Comparison of ENCODE assay signal across 13 mouse cellular contexts in genomic region chr17:15068040-15068792, GRCm38 (mm10). TPM values are rescaled to one million over a fixed set of nuclear protein-coding genes. Genes with fewer than 3 reads are reported as not detected.
DNase-seq lines count a peak whose midpoint lies in the region; ATAC-seq lines count a peak whose summit lies in the region.
"Had no signal": no experiment of that assay in that cellular context is flagged by ENCODE, and none has a peak within 500 bp of the region (broad histone marks: within the 10 kb centered on the region; RNA-seq: fewer than 3 reads in every experiment).

No protein-coding gene starts in this region.

- no peak for ATAC-seq in kidney, embryonic 15.5 days (replicated peaks; ENCODE audit: low FRiP score)
- peak; percentile 43; the same call in 1 of the 2 replicates for ATAC-seq in liver, embryonic 15.5 days (ENCODE audit: insufficient read depth)
- ATAC-seq: midbrain, embryonic 16.5 days had no signal

- H3K27me3 ChIP-seq in kidney, embryonic 15.5 days = no peaks in the 10 kb centered on the region
- H3K27me3 ChIP-seq in liver, embryonic 15.5 days = no peaks in the 10 kb centered on the region
- H3K27me3 ChIP-seq: embryonic facial prominence, embryonic 13.5 days had no signal

- no peak overlapping the region for H3K4me3 ChIP-seq in kidney, embryonic 15.5 days (replicated peaks)
- H3K4me3 ChIP-seq in liver, embryonic 15.5 days (replicated peaks) = no peak overlapping the region
- H3K4me3 ChIP-seq: embryonic facial prominence, embryonic 13.5 days had no signal

- no peak overlapping the region for H3K9ac ChIP-seq in kidney, embryonic 15.5 days
- H3K9ac ChIP-seq in liver, embryonic 15.5 days = no peak overlapping the region
- H3K9ac ChIP-seq: embryonic facial prominence, embryonic 13.5 days had no signal

- peaks cover 8% of the 10 kb centered on the region; the same call in 1 of the 2 replicates for H3K36me3 ChIP-seq in kidney, embryonic 15.5 days
- 0 out of 2 replicates have a peak, but pooled peaks cover 12% of the 10 kb centered on the region for H3K36me3 ChIP-seq in liver, embryonic 15.5 days (replicated peaks)

- no peak overlapping the region for H3K4me2 ChIP-seq in kidney, embryonic 15.5 days
- H3K4me2 ChIP-seq in liver, embryonic 15.5 days = no peak overlapping the region
- H3K4me2 ChIP-seq: embryonic facial prominence, embryonic 13.5 days had no signal

- WGBS in kidney, embryonic 15.5 days = 34% methylated on average over 8 of the region's 8 CpGs
- WGBS in liver, embryonic 15.5 days (ENCODE audit: insufficient replicate concordance) = 36% methylated on average over 8 of the region's 8 CpGs

- no peak overlapping the region for H3K27ac ChIP-seq in kidney, embryonic 15.5 days
- H3K27ac ChIP-seq in liver, embryonic 15.5 days (replicated peaks) = 0 out of 2 replicates have a peak overlapping the region, but pooled peaks have one; percentile 3
- H3K27ac ChIP-seq: embryonic facial prominence, embryonic 13.5 days had no signal

- peak; percentile 61 for DNase-seq in adrenal gland, adult 2 months
- no peak for DNase-seq in adrenal gland, adult 18-20 months (ENCODE audit: low spot score in 2 of 2)
- DNase-seq in kidney, adult 9 months = peak; percentile 72
- DNase-seq in adipocyte (ENCODE audit: low spot score) = peak; percentile 36
- DNase-seq in cerebellum, adult 11-12 months = no peak
- DNase-seq in frontal cortex, postnatal 25 days (ENCODE audit: low spot score in 2 of 2) = no peak
- DNase-seq: B cell, adult 2 months; heart, postnatal 36 days had no signal

- no peaks in the 10 kb centered on the region for H3K9me3 ChIP-seq in kidney, embryonic 15.5 days (replicated peaks)
- no peaks in the 10 kb centered on the region for H3K9me3 ChIP-seq in liver, embryonic 15.5 days (replicated peaks)
- H3K9me3 ChIP-seq: embryonic facial prominence, embryonic 13.5 days had no signal

- peaks cover 23% of the 10 kb centered on the region for H3K4me1 ChIP-seq in kidney, embryonic 15.5 days
- H3K4me1 ChIP-seq in liver, embryonic 15.5 days (replicated peaks) = peaks cover 19% of the 10 kb centered on the region

RNA-seq across cellular contexts. Expression of gene Gm3448, which starts 26.9 kb away (rescaled TPM):
- total RNA-seq in adrenal gland, adult 2 months (2021) = 1 to 10 TPM; 4.6 to 4.7 TPM
- 0.51 and 1.9 TPM in 2 replicates for polyA plus RNA-seq in adrenal gland, adult 2 months (2012; rRNA removed)
- total RNA-seq in adrenal gland, adult 18-20 months (2021) = 1 to 10 TPM; 5.4 to 5.6 TPM
- 4.0 and 4.1 TPM in 2 replicates for polyA plus RNA-seq in kidney, embryonic 15.5 days (2015; fragmentation: Nextera tagmentation; extraction: Ambion mirVana)
- polyA plus RNA-seq in liver, embryonic 15.5 days (2015; fragmentation: Nextera tagmentation; extraction: Ambion mirVana) = 1.8 and 3.4 TPM in 2 replicates

RNA-seq across cellular contexts. Expression of gene Tcte3, which starts 26.9 kb away (rescaled TPM):
- 1 to 10 TPM; 2.0 to 2.1 TPM for total RNA-seq in adrenal gland, adult 2 months (2021)
- polyA plus RNA-seq in adrenal gland, adult 2 months (2012; rRNA removed) = not detected in 2 replicates
- total RNA-seq in adrenal gland, adult 18-20 months (2021) = 1 to 10 TPM in 1 of 2 experiments, under 1 TPM in 1; 0.99 to 2.6 TPM
- 0.64 TPM in 1 of 2 replicates, not detected in the other for polyA plus RNA-seq in kidney, embryonic 15.5 days (2015; fragmentation: Nextera tagmentation; extraction: Ambion mirVana)
- 2.3 and 2.8 TPM in 2 replicates for polyA plus RNA-seq in liver, embryonic 15.5 days (2015; fragmentation: Nextera tagmentation; extraction: Ambion mirVana)
- total RNA-seq: heart, postnatal 36 days had no signal
- polyA plus RNA-seq: embryonic facial prominence, embryonic 13.5 days; limb, embryonic 14.5 days had no signal

RNA-seq across cellular contexts. Expression of gene Ermard, which starts 27.2 kb away (rescaled TPM):
- total RNA-seq in adrenal gland, adult 2 months (2021) = 10 to 100 TPM; 39.3 to 47.8 TPM
- 23.2 and 23.9 TPM in 2 replicates for polyA plus RNA-seq in adrenal gland, adult 2 months (2012; rRNA removed)
- 10 to 100 TPM; 40.0 to 48.1 TPM for total RNA-seq in adrenal gland, adult 18-20 months (2021)
- polyA plus RNA-seq in kidney, embryonic 15.5 days (2015; fragmentation: Nextera tagmentation; extraction: Ambion mirVana) = 84.1 and 89.2 TPM in 2 replicates
- 22.4 and 23.9 TPM in 2 replicates for polyA plus RNA-seq in liver, embryonic 15.5 days (2015; fragmentation: Nextera tagmentation; extraction: Ambion mirVana)

RNA-seq across cellular contexts. Expression of gene Gm3435, which starts 58.2 kb away (rescaled TPM):
- 1 to 10 TPM; 3.3 to 5.4 TPM for total RNA-seq in adrenal gland, adult 2 months (2021)
- polyA plus RNA-seq in adrenal gland, adult 2 months (2012; rRNA removed) = 0.21 TPM in 1 of 2 replicates, not detected in the other
- total RNA-seq in adrenal gland, adult 18-20 months (2021) = 1 to 10 TPM; 2.6 to 5.0 TPM
- polyA plus RNA-seq in kidney, embryonic 15.5 days (2015; fragmentation: Nextera tagmentation; extraction: Ambion mirVana) = 5.9 and 8.4 TPM in 2 replicates
- polyA plus RNA-seq in liver, embryonic 15.5 days (2015; fragmentation: Nextera tagmentation; extraction: Ambion mirVana) = 2.5 and 3.4 TPM in 2 replicates

Comparison
In these comparisons a context has a peak if more than half of its experiments do, and no peak if none do; other contexts are left out.
1. DNase-seq: peak in adrenal gland, adult 2 months (single experiment), kidney, adult 9 months (single experiment) and adipocyte (single experiment); none in adrenal gland, adult 18-20 months (0 of 2), cerebellum, adult 11-12 months (single experiment) and frontal cortex, postnatal 25 days (0 of 2).